Mouse (Mus musculus): ENCODE data around the gene Gm4756. TPM values are rescaled to one million over a fixed set of nuclear protein-coding genes. Genes with fewer than 3 reads are reported as not detected.
A peak's percentile ranks its signal among the peaks of the same experiment; 100 is the strongest.

The Gm4756 gene
- polyA plus RNA-seq, 1 experiment from 2014 or later, result not detected

DNA sequence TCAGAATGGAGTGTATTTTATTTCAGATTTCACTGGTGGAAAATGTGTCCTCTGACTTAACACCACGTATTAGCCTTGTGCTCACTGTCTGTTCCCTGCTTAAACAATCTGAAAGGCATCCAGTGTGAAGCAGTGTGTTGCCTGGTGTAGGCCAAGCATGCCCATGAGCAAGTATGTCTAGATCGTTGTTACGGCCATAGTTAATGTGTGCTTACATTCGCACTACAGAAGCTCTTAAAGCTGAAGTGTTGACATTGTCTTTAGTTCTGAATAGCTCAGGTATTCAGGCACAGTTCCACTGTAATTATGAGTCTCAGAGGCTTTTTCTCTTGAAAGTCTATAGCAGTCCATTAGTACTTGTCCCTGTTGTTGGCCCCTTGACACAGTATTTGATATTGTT is 95.1 kb downstream of the Gm4756 start:
- WGBS, result 71% methylated on average over 4 of the region's 4 CpGs
- Histone ChIP-seq H3K4me3 (ENCODE audit: low read length) (no peak overlapping the region), H3K4me2 (ENCODE audit: low read depth, low read length) (no peak overlapping the region), H3K27ac (ENCODE audit: low read length) (no peak overlapping the region), H3K36me3 (ENCODE audit: control insufficient read depth, insufficient read depth) (no peaks in the 10 kb centered on the region), H3K9ac (ENCODE audit: low read length) (no peak overlapping the region), H3K4me1 (ENCODE audit: control insufficient read depth, insufficient read depth, low read length) (no peaks in the 10 kb centered on the region), H3K27me3 (ENCODE audit: control insufficient read depth, insufficient read depth, low read length) (no peaks in the 10 kb centered on the region), H3K9me3 (replicated peaks; ENCODE audit: control insufficient read depth, low read length) (no peaks in the 10 kb centered on the region)
- no peak for ATAC-seq (replicated peaks; ENCODE audit: extremely low read depth, insufficient read depth, low FRiP score)

DNA sequence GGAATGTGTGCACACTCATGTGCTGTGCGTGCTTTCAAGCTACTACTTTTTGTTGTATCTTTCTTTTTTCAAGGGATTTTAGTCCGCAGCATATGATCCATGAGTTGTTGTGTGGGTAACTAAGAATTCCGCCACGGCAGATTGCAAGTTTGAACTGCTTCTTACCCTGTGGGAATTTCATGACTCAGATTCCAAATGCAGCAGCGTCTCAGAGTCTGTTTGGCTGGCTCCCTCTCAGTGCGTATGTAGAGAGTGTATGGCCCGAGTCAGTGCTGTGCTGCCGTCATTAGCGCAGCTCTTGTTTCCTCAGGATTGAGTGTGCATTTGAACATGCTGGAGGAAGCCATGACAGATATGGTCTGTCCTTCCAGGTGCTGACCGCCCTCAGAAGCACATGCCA is 110.9 kb downstream of the Gm4756 start:
- no peak overlapping the region for H3K9ac ChIP-seq (ENCODE audit: low read length)
- no peaks in the 10 kb centered on the region for H3K9me3 ChIP-seq (replicated peaks; ENCODE audit: control insufficient read depth, low read length)
- H3K4me2 ChIP-seq (ENCODE audit: low read depth, low read length), result no peak overlapping the region
- H3K27ac ChIP-seq (ENCODE audit: low read length), result no peak overlapping the region
- ATAC-seq (replicated peaks; ENCODE audit: extremely low read depth, insufficient read depth, low FRiP score), result no peak
- peaks cover 5% of the 10 kb centered on the region; the same call in 1 of the 2 replicates for H3K36me3 ChIP-seq (ENCODE audit: control insufficient read depth, insufficient read depth)
- H3K27me3 ChIP-seq (ENCODE audit: control insufficient read depth, insufficient read depth, low read length), result no peaks in the 10 kb centered on the region
- H3K4me3 ChIP-seq (ENCODE audit: low read length), result no peak overlapping the region
- 75% methylated on average over 10 of the region's 10 CpGs for WGBS
- peaks cover 5% of the 10 kb centered on the region for H3K4me1 ChIP-seq (ENCODE audit: control insufficient read depth, insufficient read depth, low read length)

DNA sequence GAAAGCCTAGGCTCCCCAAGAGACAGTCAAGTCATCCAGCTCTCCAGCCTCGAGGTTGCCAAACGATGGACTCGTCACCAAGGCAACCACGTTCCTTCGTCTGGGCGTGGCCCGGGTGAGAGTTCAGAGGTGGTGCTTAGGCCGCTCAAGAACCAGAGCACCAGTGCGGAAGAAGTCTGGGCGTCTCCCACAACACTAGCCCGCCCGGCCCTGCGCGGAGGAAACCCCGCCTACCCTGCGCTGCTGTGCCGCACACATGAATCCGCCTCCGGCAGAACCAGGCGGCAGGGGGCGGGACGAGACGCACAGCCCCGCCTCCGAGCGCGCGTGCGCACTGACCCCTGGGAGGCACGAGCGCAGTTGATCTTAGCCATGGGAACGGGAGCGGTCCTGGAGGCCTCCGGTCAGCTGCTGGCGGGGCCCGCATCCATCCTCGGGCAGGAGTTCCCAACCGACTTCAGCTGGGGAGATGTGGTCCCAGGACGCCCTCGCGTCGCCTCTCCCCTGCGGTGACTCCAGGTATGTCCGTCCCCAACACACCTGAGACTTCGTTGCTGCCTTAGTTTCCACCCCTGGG is 113.4 kb downstream of the Gm4756 start, which contains the start of gene Pcnx4:
TSS of gene Pcnx4 (plus strand) at position 363 of the 577 bp plus-strand sequence.
- Histone ChIP-seq H3K9ac (ENCODE audit: low read length) (peak within 1 kb of the TSS; percentile 84), H3K36me3 (ENCODE audit: control insufficient read depth, insufficient read depth) (no peaks in the 10 kb centered on the region), H3K27me3 (ENCODE audit: control insufficient read depth, insufficient read depth, low read length) (no peaks in the 10 kb centered on the region), H3K9me3 (replicated peaks; ENCODE audit: control insufficient read depth, low read length) (no peaks in the 10 kb centered on the region), H3K4me3 (ENCODE audit: low read length) (peak within 1 kb of the TSS; percentile 85), H3K4me1 (ENCODE audit: control insufficient read depth, insufficient read depth, low read length) (peaks cover 5% of the 10 kb centered on the region), H3K4me2 (ENCODE audit: low read depth, low read length) (peak within 1 kb of the TSS; percentile 79), H3K27ac (ENCODE audit: low read length) (peak within 1 kb of the TSS; percentile 74)
- ATAC-seq (replicated peaks; ENCODE audit: extremely low read depth, insufficient read depth, low FRiP score), result peak; percentile 100
- WGBS, result under 1% methylated on average over 45 of the region's 45 CpGs

DNA sequence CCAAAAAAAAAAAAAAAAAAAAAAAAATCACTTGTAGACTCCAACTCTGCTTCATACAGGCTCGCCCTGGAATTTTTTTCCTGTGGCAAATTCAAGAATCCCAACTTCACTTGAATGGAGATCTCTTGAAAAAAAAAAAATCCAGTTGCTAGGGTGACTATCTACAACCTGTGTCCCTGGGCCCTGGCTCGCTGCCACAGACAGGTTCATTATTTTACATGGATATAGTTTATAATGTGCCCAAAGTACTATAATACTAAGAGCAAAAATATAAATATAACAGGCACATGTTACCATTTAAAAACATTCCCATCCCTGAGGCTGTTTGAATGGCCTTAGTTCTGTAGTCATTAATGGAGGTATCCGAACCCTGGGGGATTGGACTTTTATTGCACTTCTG is 113.9 kb downstream of the Gm4756 start:
- Histone ChIP-seq H3K9ac (ENCODE audit: low read length) (peak overlapping the region; percentile 64), H3K4me2 (ENCODE audit: low read depth, low read length) (peak overlapping the region; percentile 79), H3K4me1 (ENCODE audit: control insufficient read depth, insufficient read depth, low read length) (peaks cover 5% of the 10 kb centered on the region), H3K36me3 (ENCODE audit: control insufficient read depth, insufficient read depth) (no peaks in the 10 kb centered on the region), H3K27me3 (ENCODE audit: control insufficient read depth, insufficient read depth, low read length) (no peaks in the 10 kb centered on the region), H3K27ac (ENCODE audit: low read length) (peak overlapping the region; percentile 62), H3K9me3 (replicated peaks; ENCODE audit: control insufficient read depth, low read length) (no peaks in the 10 kb centered on the region), H3K4me3 (ENCODE audit: low read length) (peak overlapping the region; percentile 85)
- 43% methylated on average over 3 of the region's 3 CpGs for WGBS
- ATAC-seq (replicated peaks; ENCODE audit: extremely low read depth, insufficient read depth, low FRiP score), result no peak

DNA sequence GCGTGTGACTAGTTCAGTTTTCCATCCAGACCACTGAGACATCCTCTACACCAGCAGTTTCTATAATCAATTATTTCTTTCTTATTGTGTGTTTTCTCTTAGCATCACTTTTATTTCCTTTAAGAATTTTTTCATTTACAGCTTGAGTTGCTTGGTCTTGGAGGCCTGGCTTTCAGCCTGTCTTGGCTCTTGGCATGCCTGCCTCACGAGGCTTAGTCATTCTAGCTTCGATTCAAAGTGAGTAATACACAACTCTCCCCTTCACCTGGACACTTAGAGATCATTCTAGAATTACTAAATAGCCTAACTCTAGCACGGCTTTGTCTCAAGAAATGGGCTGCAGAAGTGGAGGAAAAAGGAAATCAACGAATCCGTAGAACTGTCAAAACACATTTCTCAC is 115.5 kb downstream of the Gm4756 start:
- Histone ChIP-seq H3K27ac (ENCODE audit: low read length) (no peak overlapping the region), H3K4me1 (ENCODE audit: control insufficient read depth, insufficient read depth, low read length) (peaks cover 5% of the 10 kb centered on the region), H3K9me3 (replicated peaks; ENCODE audit: control insufficient read depth, low read length) (0 out of 2 replicates have a peak, but pooled peaks cover 2% of the 10 kb centered on the region), H3K4me3 (ENCODE audit: low read length) (no peak overlapping the region), H3K36me3 (ENCODE audit: control insufficient read depth, insufficient read depth) (no peaks in the 10 kb centered on the region), H3K27me3 (ENCODE audit: control insufficient read depth, insufficient read depth, low read length) (no peaks in the 10 kb centered on the region), H3K4me2 (ENCODE audit: low read depth, low read length) (no peak overlapping the region), H3K9ac (ENCODE audit: low read length) (no peak overlapping the region)
- 79% methylated on average over 6 of the region's 6 CpGs for WGBS
- ATAC-seq (replicated peaks; ENCODE audit: extremely low read depth, insufficient read depth, low FRiP score), result no peak

DNA sequence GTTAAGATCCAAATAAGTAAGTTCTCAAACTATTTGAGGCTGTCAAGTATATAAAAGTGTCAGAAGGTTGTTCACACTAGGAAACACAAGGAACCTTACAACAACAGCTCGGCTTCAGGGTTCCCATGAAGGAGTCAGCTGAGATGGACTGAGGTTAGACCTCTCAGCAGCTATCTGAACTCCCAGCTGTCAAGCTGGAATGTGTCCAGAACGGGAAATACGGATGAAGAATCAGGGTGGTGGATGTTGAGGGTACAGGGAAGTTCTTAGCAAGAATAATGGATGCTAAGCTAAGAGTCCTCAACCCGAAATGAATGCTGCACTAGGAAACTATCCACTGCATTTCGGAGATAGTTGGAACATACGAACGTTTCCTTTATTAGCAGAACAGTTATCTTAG is 117.2 kb downstream of the Gm4756 start:
- ATAC-seq (replicated peaks; ENCODE audit: extremely low read depth, insufficient read depth, low FRiP score), result no peak
- WGBS, result 57% methylated on average over 7 of the region's 7 CpGs
- H3K4me2 ChIP-seq (ENCODE audit: low read depth, low read length), result no peak overlapping the region
- H3K27me3 ChIP-seq (ENCODE audit: control insufficient read depth, insufficient read depth, low read length), result no peaks in the 10 kb centered on the region
- no peak overlapping the region for H3K27ac ChIP-seq (ENCODE audit: low read length)
- H3K9me3 ChIP-seq (replicated peaks; ENCODE audit: control insufficient read depth, low read length), result 0 out of 2 replicates have a peak, but pooled peaks cover 2% of the 10 kb centered on the region
- no peak overlapping the region for H3K9ac ChIP-seq (ENCODE audit: low read length)
- H3K36me3 ChIP-seq (ENCODE audit: control insufficient read depth, insufficient read depth), result no peaks in the 10 kb centered on the region
- peaks cover 3% of the 10 kb centered on the region for H3K4me1 ChIP-seq (ENCODE audit: control insufficient read depth, insufficient read depth, low read length)
- no peak overlapping the region for H3K4me3 ChIP-seq (ENCODE audit: low read length)

Other genes starting within 250 kb of the Gm4756 start
- gene Rtn1, start 240.6 kb downstream of the Gm4756 start, polyA plus RNA-seq (2015; fragmentation: Nextera tagmentation; extraction: Ambion mirVana), result 10.0 and 10.1 TPM in 2 replicates
- 0.53 and 0.60 TPM in 2 replicates for gene Lrrc9, start 207.8 kb downstream of the Gm4756 start, polyA plus RNA-seq (2015; fragmentation: Nextera tagmentation; extraction: Ambion mirVana)
- gene Pcnx4, start 113.3 kb downstream of the Gm4756 start, polyA plus RNA-seq (2015; fragmentation: Nextera tagmentation; extraction: Ambion mirVana), result 6.4 and 6.8 TPM in 2 replicates
- 89.5 and 101 TPM in 2 replicates for gene Dhrs7, start 15.2 kb upstream of the Gm4756 start, polyA plus RNA-seq (2015; fragmentation: Nextera tagmentation; extraction: Ambion mirVana)
- 29.0 and 38.4 TPM in 2 replicates for gene Ppm1a, start 107.8 kb upstream of the Gm4756 start, polyA plus RNA-seq (2015; fragmentation: Nextera tagmentation; extraction: Ambion mirVana)